Mouse (Mus musculus) heart, embryonic 11.5 days (tissue): ENCODE measurements at regions not wholly inside any gene's neighbourhood (a gene's known extent, or its start where the extent isn't known, plus 50 kb on each side); places are given as distances from the start of the nearest gene placed in this dataset.

Experiments
- ATAC-seq: fragments of 200-750 bp; cut with Nextera tagmentation; replicated peaks from 2 replicates; pipeline ENCODE4 v1.8.0; 2017; ENCODE audit warnings: moderate library complexity; ENCODE audit not compliant: insufficient number of reproducible peaks, low FRiP score, low TSS enrichment
- H3K27ac ChIP-seq: fragments of 300-500 bp; sonication (generic); 2 replicates; pipeline ENCODE4 v1.5.1; 2014; ENCODE audit warnings: mild to moderate bottlenecking, low read depth, low read length
- H3K27me3 ChIP-seq: fragments of 300-500 bp; sonication (generic); 2 replicates; pipeline ENCODE4 v1.6.1; 2014; ENCODE audit warnings: mild to moderate bottlenecking, low read length, mixed read lengths; ENCODE audit not compliant: control insufficient read depth, insufficient read depth
- H3K36me3 ChIP-seq: fragments of 300-500 bp; sonication (generic); 2 replicates; pipeline ENCODE4 v1.6.1; 2014; ENCODE audit warnings: mild to moderate bottlenecking, low read length, moderate library complexity, mixed read lengths; ENCODE audit not compliant: control insufficient read depth, insufficient read depth
- H3K4me1 ChIP-seq: fragments of 300-500 bp; sonication (generic); 2 replicates; pipeline ENCODE4 v1.6.1; 2014; ENCODE audit warnings: low read length; ENCODE audit not compliant: control insufficient read depth, insufficient read depth
- H3K4me2 ChIP-seq: fragments of 300-500 bp; sonication (generic); 2 replicates; pipeline ENCODE4 v1.6.1; 2014; ENCODE audit warnings: mild to moderate bottlenecking, moderate library complexity
- H3K4me3 ChIP-seq: fragments of 300-500 bp; sonication (generic); 2 replicates; pipeline ENCODE4 v1.5.1; 2014; ENCODE audit warnings: low read depth, low read length
- H3K9ac ChIP-seq: fragments of 300-500 bp; sonication (generic); 2 replicates; pipeline ENCODE4 v1.6.1; 2014; ENCODE audit warnings: mild to moderate bottlenecking, low read depth, low read length, moderate library complexity
- H3K9me3 ChIP-seq: fragments of 300-500 bp; sonication (generic); replicated peaks from 2 replicates; pipeline ENCODE4 v1.6.1; 2016; ENCODE audit warnings: low read length; ENCODE audit not compliant: control insufficient read depth
- WGBS: fragments of 180-500 bp; shearing (Covaris S2); extraction: QIAGEN DNeasy Blood & Tissue Kit; methylation state at CpG from one replicate; pipeline ENCODE4 v1.1.7; 2014; ENCODE audit not compliant: insufficient replicate concordance; 5-methylcytosine and 5-hydroxymethylcytosine counted together

DNA sequence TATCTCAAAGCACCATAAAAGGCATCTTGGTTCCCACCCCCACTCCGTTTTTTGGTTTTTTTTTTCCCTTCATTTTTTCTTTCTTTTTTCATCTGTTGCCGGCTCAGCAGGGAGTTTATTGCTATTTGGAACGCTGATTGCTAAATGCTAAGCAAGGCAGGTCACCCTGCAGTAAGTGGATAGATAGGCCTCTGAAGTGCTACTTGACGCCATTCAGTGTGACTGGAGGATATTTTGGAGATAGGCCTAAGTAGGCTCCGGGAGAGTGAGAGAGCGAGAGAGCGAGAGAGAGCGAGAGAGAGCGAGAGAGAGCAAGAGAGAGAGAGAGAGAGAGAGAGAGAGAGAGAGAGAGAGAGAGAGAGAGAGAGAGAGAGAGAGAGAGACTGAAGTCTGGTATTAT is 90.3 kb upstream of the Lsm14a start:
- ATAC-seq, result no peak
- no peaks in the 10 kb centered on the region for H3K4me1 ChIP-seq
- H3K9ac ChIP-seq, result no peak overlapping the region
- H3K4me2 ChIP-seq, result no peak overlapping the region
- no peaks in the 10 kb centered on the region for H3K36me3 ChIP-seq
- WGBS, result 57% methylated on average over 8 of the region's 9 CpGs
- no peak overlapping the region for H3K27ac ChIP-seq
- no peak overlapping the region for H3K4me3 ChIP-seq
- H3K27me3 ChIP-seq, result no peaks in the 10 kb centered on the region
- 0 out of 2 replicates have a peak, but pooled peaks cover 2% of the 10 kb centered on the region for H3K9me3 ChIP-seq

DNA sequence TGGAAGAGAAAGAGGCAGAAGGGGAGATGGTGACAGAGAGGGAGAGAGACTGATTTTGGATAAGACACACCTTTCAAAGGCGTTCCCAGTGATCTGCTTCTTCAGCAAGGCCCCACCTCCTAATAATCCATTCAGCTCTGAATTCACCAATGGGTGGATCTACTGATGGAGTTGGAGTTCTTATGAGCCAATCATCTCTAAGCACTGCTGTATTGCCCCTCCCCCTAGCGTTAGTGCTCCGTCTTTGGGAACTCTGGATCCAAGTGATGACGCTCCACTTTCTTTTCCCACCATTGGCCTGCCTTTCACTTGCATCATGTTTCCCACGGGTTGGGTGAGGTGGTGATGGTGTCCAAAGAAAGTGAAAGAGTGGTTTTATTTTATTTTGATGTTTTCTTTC is 87.7 kb upstream of the Lsm14a start:
- Histone ChIP-seq H3K4me2 (no peak overlapping the region), H3K4me1 (no peaks in the 10 kb centered on the region), H3K9ac (no peak overlapping the region), H3K27me3 (no peaks in the 10 kb centered on the region), H3K4me3 (no peak overlapping the region), H3K36me3 (no peaks in the 10 kb centered on the region), H3K27ac (no peak overlapping the region), H3K9me3 (no peaks in the 10 kb centered on the region)
- no peak for ATAC-seq
- 56% methylated on average over 5 of the region's 5 CpGs for WGBS

DNA sequence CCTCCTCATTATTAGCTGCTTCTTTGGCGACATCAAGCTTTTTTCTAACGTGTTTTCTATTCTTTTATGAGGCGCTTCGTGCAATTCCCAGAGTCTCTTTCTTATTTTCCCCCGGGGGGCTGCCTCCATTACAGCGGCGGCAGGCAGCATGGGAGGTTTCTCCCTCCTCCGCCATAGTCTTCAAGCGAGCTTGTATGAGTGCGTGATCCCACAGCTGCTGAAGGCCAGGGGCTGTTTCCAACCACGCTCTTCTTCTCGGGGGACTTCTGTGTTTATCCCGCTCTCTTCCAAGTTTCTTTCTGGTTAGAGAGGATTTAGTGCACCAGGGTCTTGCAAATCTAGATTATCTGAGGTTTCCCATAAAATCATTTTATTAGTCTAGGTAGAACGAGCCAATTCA is 77.9 kb upstream of the Lsm14a start:
- no peak overlapping the region for H3K4me3 ChIP-seq
- WGBS, result 62% methylated on average over 14 of the region's 14 CpGs
- ATAC-seq, result no peak

DNA sequence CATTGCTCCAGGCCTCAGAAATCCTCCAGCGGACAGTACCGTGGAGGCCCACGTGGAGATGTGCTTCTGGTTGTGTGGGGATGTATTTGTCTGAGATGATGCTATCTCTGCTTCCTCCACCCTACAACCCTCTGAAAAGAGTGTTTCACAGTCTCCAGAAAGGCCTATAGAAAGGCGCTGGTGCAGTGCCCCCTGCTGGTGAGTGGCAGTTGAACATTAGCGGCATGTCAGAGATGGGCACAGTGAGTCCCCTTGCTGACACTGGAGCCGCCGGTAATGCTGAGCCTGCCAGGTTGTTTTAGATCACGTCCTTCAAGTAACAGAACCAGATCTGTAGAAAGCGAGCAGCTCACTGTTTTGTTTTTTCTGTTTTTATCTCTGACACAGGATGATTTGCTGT is 69.0 kb upstream of the Lsm14a start:
- H3K36me3 ChIP-seq, result no peaks in the 10 kb centered on the region
- no peaks in the 10 kb centered on the region for H3K9me3 ChIP-seq
- H3K9ac ChIP-seq, result no peak overlapping the region
- no peak overlapping the region for H3K4me3 ChIP-seq
- WGBS, result 58% methylated on average over 9 of the region's 9 CpGs
- no peak for ATAC-seq
- H3K4me1 ChIP-seq, result no peaks in the 10 kb centered on the region
- H3K27ac ChIP-seq, result no peak overlapping the region
- no peaks in the 10 kb centered on the region for H3K27me3 ChIP-seq
- no peak overlapping the region for H3K4me2 ChIP-seq

More for the DNA sequence above, 77.9 kb upstream of the Lsm14a start:
- H3K9me3 ChIP-seq, result no peaks in the 10 kb centered on the region
- no peak overlapping the region for H3K4me2 ChIP-seq
- no peak overlapping the region for H3K27ac ChIP-seq
- H3K4me1 ChIP-seq, result no peaks in the 10 kb centered on the region
- H3K27me3 ChIP-seq, result no peaks in the 10 kb centered on the region
- H3K9ac ChIP-seq, result no peak overlapping the region
- H3K36me3 ChIP-seq, result no peaks in the 10 kb centered on the region

DNA sequence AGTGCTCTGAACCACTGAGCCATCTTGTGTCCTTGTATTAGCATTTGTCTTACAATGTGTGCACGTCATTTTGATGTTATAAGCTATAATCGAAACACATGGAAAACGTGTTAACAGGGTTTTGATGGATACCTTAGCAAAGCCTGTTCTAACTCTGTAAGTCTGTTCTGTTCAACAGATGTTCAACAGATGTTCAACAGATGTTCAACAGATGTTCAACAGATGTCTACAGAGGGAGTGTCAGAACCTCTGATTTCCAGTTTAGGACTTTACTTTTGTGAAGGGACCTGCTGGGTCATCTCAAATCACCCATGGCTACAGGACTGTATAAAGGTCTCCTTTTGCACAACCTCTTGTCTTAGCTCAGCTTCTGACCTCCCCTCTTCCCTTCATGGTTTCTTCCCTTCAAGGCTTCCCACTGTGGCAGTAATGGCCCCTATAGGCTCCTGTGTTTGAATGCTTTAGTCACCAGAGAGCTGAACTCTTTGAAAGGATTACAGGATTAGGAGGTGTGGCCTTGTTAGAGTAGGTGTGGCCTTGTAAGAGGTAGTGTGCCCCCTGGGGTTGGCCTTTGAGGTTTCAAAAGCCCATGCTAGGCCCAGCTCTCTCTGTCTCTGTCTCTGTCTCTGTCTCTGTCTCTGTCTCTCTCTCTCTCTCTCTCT is 66.8 kb upstream of the Lsm14a start:
- H3K36me3 ChIP-seq, result no peaks in the 10 kb centered on the region
- no peaks in the 10 kb centered on the region for H3K4me1 ChIP-seq
- H3K4me2 ChIP-seq, result no peak overlapping the region
- no peaks in the 10 kb centered on the region for H3K9me3 ChIP-seq
- 80% methylated on average over 3 of the region's 3 CpGs for WGBS
- H3K9ac ChIP-seq, result no peak overlapping the region
- no peak for ATAC-seq
- no peaks in the 10 kb centered on the region for H3K27me3 ChIP-seq
- no peak overlapping the region for H3K4me3 ChIP-seq
- no peak overlapping the region for H3K27ac ChIP-seq

DNA sequence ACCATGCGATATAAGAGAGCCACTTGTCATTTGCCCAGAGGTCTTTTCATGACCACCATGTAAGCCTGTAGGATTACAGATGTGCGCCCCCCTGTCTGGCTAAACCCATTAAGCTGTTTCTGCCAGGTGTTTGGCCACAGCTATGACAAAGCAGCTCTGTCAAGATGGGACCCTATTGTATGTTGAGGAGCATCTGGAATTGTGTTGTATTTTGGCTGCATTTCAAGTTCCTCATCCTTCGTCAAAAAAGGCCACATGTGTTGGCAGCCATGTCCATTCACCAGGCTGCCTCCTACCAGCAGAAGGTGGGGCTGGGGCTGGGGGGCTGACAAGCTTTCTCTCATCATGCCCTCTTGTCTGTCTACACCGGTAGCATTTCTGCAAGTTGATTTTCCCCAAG is 65.7 kb upstream of the Lsm14a start:
- H3K4me2 ChIP-seq, result no peak overlapping the region
- H3K4me1 ChIP-seq, result no peaks in the 10 kb centered on the region
- no peak overlapping the region for H3K9ac ChIP-seq
- 81% methylated on average over 4 of the region's 4 CpGs for WGBS
- H3K9me3 ChIP-seq, result no peaks in the 10 kb centered on the region; the same call in 1 of the 2 replicates
- no peak overlapping the region for H3K4me3 ChIP-seq
- no peak for ATAC-seq
- H3K27me3 ChIP-seq, result no peaks in the 10 kb centered on the region
- no peak overlapping the region for H3K27ac ChIP-seq
- H3K36me3 ChIP-seq, result no peaks in the 10 kb centered on the region

DNA sequence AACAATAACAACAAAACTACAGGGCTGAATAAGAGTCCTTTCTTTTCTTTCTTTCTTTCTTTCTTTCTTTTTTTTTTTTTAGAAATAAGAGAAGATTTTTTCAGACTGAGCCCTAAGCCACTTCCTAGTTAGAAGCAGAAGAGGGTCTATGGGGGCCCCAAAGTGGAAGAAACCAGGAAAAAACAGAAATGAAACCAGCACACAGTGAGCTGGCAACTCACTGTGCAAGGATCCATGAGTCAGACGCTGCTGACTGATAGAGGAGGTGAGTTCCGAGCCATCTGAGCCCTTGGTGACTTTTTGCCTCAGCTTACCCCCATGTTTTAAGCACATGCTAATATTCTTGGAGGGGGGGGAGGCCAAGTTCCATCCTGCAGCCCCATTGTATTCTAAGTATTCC is 55.2 kb upstream of the Lsm14a start:
- no peak for ATAC-seq
- no peaks in the 10 kb centered on the region for H3K9me3 ChIP-seq
- H3K4me3 ChIP-seq, result no peak overlapping the region
- H3K36me3 ChIP-seq, result no peaks in the 10 kb centered on the region
- no peak overlapping the region for H3K4me2 ChIP-seq
- 72% methylated on average over 2 of the region's 2 CpGs for WGBS
- no peak overlapping the region for H3K9ac ChIP-seq
- no peak overlapping the region for H3K27ac ChIP-seq
- no peaks in the 10 kb centered on the region for H3K27me3 ChIP-seq
- H3K4me1 ChIP-seq, result no peaks in the 10 kb centered on the region

DNA sequence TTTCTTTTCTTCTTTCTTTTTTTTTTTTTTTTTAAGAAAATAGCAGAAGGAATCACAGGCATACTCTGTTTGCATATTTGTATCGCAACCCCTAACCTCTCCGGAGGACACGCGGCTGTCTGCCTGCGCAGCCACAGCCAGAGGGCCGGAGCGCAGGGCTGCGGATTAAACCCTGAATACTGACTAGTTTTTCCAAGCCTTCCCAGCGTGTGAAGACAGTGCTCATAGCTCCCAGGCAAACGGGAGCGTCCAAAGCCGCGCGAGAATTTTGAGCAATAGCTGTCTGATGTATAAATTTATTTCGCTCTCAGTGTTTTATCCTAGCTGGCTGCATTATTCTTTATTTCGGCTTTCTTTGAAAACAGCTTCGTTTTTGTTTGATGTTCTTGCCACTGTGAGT is 51.1 kb upstream of the Lsm14a start:
- H3K36me3 ChIP-seq, result no peaks in the 10 kb centered on the region

More for the DNA sequence above, 51.1 kb upstream of the Lsm14a start:
- no peaks in the 10 kb centered on the region for H3K4me1 ChIP-seq
- ATAC-seq, result no peak
- no peak overlapping the region for H3K4me2 ChIP-seq
- no peak overlapping the region for H3K27ac ChIP-seq
- no peaks in the 10 kb centered on the region for H3K9me3 ChIP-seq
- H3K27me3 ChIP-seq, result no peaks in the 10 kb centered on the region
- no peak overlapping the region for H3K9ac ChIP-seq
- 57% methylated on average over 17 of the region's 17 CpGs for WGBS
- no peak overlapping the region for H3K4me3 ChIP-seq
